Mouse (Mus musculus): ENCODE results near the gene Gm6890.
"Not testable (repeated sequence)": the region's sequence is repeated elsewhere in the genome, so short reads cannot be mapped to it uniquely, and the experiment has no call there.

Gm6890 gene

DNA sequence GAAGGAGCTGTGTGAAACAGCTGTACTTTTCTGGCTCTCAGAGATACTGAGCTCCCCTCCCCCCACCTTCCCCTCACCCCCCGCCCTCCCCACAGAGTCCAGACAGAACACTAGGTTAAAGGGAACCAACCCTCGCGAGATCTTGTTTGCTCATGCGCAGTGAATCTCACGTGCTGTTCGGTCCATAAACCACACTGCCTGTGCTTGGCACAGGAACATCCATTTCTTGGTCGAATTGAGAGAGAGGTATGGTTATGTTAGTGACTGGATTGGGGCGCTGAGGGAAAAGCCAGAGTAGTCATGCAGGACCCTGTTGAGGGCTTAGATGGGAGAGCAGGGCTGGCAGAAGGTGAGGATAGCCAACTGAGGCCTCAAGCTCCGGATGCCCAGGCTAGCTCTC is at the start of gene Gm6890:
Gm6890 (plus strand) TSS at position 301 of the 400 bp plus-strand sequence.
- DNase-seq (ENCODE audit: low spot score): not testable (repeated sequence)

DNA sequence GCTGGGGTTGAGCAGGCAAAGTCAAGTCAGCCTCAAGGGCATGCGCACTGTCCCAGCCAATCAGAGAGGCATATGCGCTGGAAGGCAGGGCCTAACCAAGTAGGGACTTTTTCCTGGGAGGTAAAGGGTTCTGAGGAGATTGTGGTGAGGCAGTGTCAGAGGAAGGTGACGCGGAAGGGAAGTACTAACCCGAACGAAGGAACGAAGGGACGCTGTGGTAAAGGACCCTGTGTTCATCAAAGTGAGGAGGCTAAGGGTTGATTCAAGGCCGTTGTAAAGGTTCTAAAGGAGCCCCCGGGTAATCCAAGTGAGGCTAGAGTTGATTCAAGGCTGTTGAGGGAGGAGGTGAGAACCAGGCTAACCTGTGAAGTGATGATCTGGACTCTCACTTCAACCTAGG is 14.5 kb upstream of the Gm6890 start:
- DNase-seq (ENCODE audit: low spot score): not testable (repeated sequence)

DNA sequence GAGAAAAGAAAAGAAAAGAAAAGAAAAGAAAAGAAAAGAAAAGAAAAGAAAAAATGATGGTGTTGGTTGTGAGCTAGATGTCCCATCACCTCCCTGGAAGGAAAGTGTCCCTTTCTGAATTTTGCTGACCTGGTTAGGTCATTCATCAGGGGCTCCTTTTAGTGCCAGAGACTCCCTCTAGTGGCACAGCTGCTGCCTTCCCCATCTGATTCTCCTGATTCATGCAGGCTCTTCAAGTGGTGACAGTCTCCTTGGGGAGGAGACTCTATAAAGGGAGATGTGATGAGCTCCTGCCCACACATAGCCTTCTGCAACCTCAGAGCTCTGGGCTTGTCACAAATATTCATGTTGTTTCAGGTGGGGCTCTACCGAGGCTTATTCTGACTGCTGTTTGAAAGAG is 30.0 kb downstream of the Gm6890 start:
- peak; percentile 4 for DNase-seq (ENCODE audit: low spot score)

Data from embryo, embryonic 10.5 days (tissue).